Mouse (Mus musculus): Measurements from ENCODE around the gene Tmc4. TPM values are rescaled to one million over a fixed set of nuclear protein-coding genes. Genes with fewer than 3 reads are reported as not detected.
A peak's percentile ranks its signal among the peaks of the same experiment; 100 is the strongest.

Gene Tmc4
- polyA plus RNA-seq, 1 experiment, result 229 TPM

- no peaks in the 10 kb centered on the region for H3K27me3 ChIP-seq (ENCODE audit: control insufficient read depth, insufficient read depth, low read length)
- no peak overlapping the region for H3K27ac ChIP-seq (ENCODE audit: insufficient read depth, low read depth, low read length)
- peak overlapping the region; percentile 80 for H3K4me3 ChIP-seq (ENCODE audit: low read depth, low read length)
- peaks cover 10% of the 10 kb centered on the region; the same call in 1 of the 2 replicates for H3K36me3 ChIP-seq (ENCODE audit: control insufficient read depth, insufficient read depth, low read length)
- TF ChIP-seq CTCF (IDR thresholded peaks at IDR 0.05; ENCODE audit: extremely low read depth, insufficient read length, insufficient replicate concordance, low read depth, low read length), result no peak
- H3K4me1 ChIP-seq (ENCODE audit: control insufficient read depth, insufficient read depth, insufficient read length, low read length), result peaks cover 13% of the 10 kb centered on the region
- WGBS, result 45% methylated on average over 3 of the region's 3 CpGs
Measured at GRCm38 (mm10) chr7:3630478-3630815, 46.9 kb downstream of the Tmc4 start.

GRCm38 (mm10) chr7:3629543-3630477 is 47.5 kb downstream of the Tmc4 start, which contains the start of the genes Tfpt and Prpf31:
Gene Tfpt (minus strand): TSS chr7:3629929.
Gene Prpf31 (plus strand): TSS chr7:3629985.
- 1% methylated on average over 47 of the region's 47 CpGs for WGBS
- H3K36me3 ChIP-seq (ENCODE audit: control insufficient read depth, insufficient read depth, low read length), result peaks cover 5% of the 10 kb centered on the region; the same call in 1 of the 2 replicates
- no peaks in the 10 kb centered on the region for H3K27me3 ChIP-seq (ENCODE audit: control insufficient read depth, insufficient read depth, low read length)
- TF ChIP-seq POLR2A (IDR thresholded peaks at IDR 0.05; ENCODE audit: low read depth, low read length) (0 out of 2 replicates have a peak, but pooled peaks have one; percentile 35), CTCF (IDR thresholded peaks at IDR 0.05; ENCODE audit: extremely low read depth, insufficient read length, insufficient replicate concordance, low read depth, low read length) (no peak)
- H3K4me3 ChIP-seq (ENCODE audit: low read depth, low read length), result peak within 1 kb of the TSS; percentile 80
- peaks cover 13% of the 10 kb centered on the region for H3K4me1 ChIP-seq (ENCODE audit: control insufficient read depth, insufficient read depth, insufficient read length, low read length)
- peak within 1 kb of the TSS; percentile 90 for H3K27ac ChIP-seq (ENCODE audit: insufficient read depth, low read depth, low read length)

- no peak overlapping the region for H3K27ac ChIP-seq (ENCODE audit: insufficient read depth, low read depth, low read length)
- 35% methylated on average over 4 of the region's 4 CpGs for WGBS
- no peak for TF ChIP-seq CTCF (IDR thresholded peaks at IDR 0.05; ENCODE audit: extremely low read depth, insufficient read length, insufficient replicate concordance, low read depth, low read length)
- no peak for TF ChIP-seq POLR2A (IDR thresholded peaks at IDR 0.05; ENCODE audit: low read depth, low read length)
- peak overlapping the region; percentile 80 for H3K4me3 ChIP-seq (ENCODE audit: low read depth, low read length)
- peaks cover 5% of the 10 kb centered on the region for H3K36me3 ChIP-seq (ENCODE audit: control insufficient read depth, insufficient read depth, low read length)
- H3K27me3 ChIP-seq (ENCODE audit: control insufficient read depth, insufficient read depth, low read length), result no peaks in the 10 kb centered on the region
- H3K4me1 ChIP-seq (ENCODE audit: control insufficient read depth, insufficient read depth, insufficient read length, low read length), result peaks cover 13% of the 10 kb centered on the region
Measured at GRCm38 (mm10) chr7:3629030-3629429, 48.3 kb downstream of the Tmc4 start.

- TF ChIP-seq POLR2A (IDR thresholded peaks at IDR 0.05; ENCODE audit: low read depth, low read length) (peak; percentile 74), CTCF (IDR thresholded peaks at IDR 0.05; ENCODE audit: extremely low read depth, insufficient read length, insufficient replicate concordance, low read depth, low read length) (no peak)
- Histone ChIP-seq H3K27ac (ENCODE audit: insufficient read depth, low read depth, low read length) (peak within 1 kb of the TSS; percentile 50), H3K36me3 (ENCODE audit: control insufficient read depth, insufficient read depth, low read length) (peaks cover 14% of the 10 kb centered on the region; the same call in 1 of the 2 replicates), H3K4me1 (ENCODE audit: control insufficient read depth, insufficient read depth, insufficient read length, low read length) (no peaks in the 10 kb centered on the region), H3K27me3 (ENCODE audit: control insufficient read depth, insufficient read depth, low read length) (no peaks in the 10 kb centered on the region), H3K4me3 (ENCODE audit: low read depth, low read length) (peak within 1 kb of the TSS; percentile 75)
- WGBS, result under 1% methylated on average over 32 of the region's 32 CpGs
Measured at GRCm38 (mm10) chr7:3617242-3617995, 59.9 kb downstream of the Tmc4 start, which contains the start of gene Ndufa3. Gene Ndufa3 (plus strand): TSS chr7:3617373.

- no peak overlapping the region for H3K27ac ChIP-seq (ENCODE audit: insufficient read depth, low read depth, low read length)
- H3K4me3 ChIP-seq (ENCODE audit: low read depth, low read length), result no peak overlapping the region
- no peaks in the 10 kb centered on the region for H3K4me1 ChIP-seq (ENCODE audit: control insufficient read depth, insufficient read depth, insufficient read length, low read length)
- peaks cover 13% of the 10 kb centered on the region; the same call in 1 of the 2 replicates for H3K36me3 ChIP-seq (ENCODE audit: control insufficient read depth, insufficient read depth, low read length)
- 36% methylated on average over 6 of the region's 6 CpGs for WGBS
- no peaks in the 10 kb centered on the region for H3K27me3 ChIP-seq (ENCODE audit: control insufficient read depth, insufficient read depth, low read length)
- TF ChIP-seq POLR2A (IDR thresholded peaks at IDR 0.05; ENCODE audit: low read depth, low read length) (no peak), CTCF (IDR thresholded peaks at IDR 0.05; ENCODE audit: extremely low read depth, insufficient read length, insufficient replicate concordance, low read depth, low read length) (no peak)
Measured at GRCm38 (mm10) chr7:3616389-3617241, 60.7 kb downstream of the Tmc4 start.

GRCm38 (mm10) chr7:3616057-3616388 is 61.3 kb downstream of the Tmc4 start, which contains the start of gene Oscar:
Gene Oscar (minus strand): TSS chr7:3616157.
- TF ChIP-seq POLR2A (IDR thresholded peaks at IDR 0.05; ENCODE audit: low read depth, low read length), result no peak
- TF ChIP-seq CTCF (IDR thresholded peaks at IDR 0.05; ENCODE audit: extremely low read depth, insufficient read length, insufficient replicate concordance, low read depth, low read length), result no peak
- Histone ChIP-seq H3K27ac (ENCODE audit: insufficient read depth, low read depth, low read length) (no peak within 1 kb of the TSS), H3K27me3 (ENCODE audit: control insufficient read depth, insufficient read depth, low read length) (no peaks in the 10 kb centered on the region), H3K4me3 (ENCODE audit: low read depth, low read length) (no peak within 1 kb of the TSS), H3K4me1 (ENCODE audit: control insufficient read depth, insufficient read depth, insufficient read length, low read length) (peaks cover 2% of the 10 kb centered on the region; the same call in 1 of the 2 replicates), H3K36me3 (ENCODE audit: control insufficient read depth, insufficient read depth, low read length) (peaks cover 13% of the 10 kb centered on the region; the same call in 1 of the 2 replicates)
- 81% methylated on average over 4 of the region's 4 CpGs for WGBS

Other genes starting within 250 kb of the Tmc4 start
- gene Tarm1, start 174.9 kb downstream of the Tmc4 start, polyA plus RNA-seq (2012; rRNA removed), result not detected in 2 replicates
- 0.10 TPM in 1 of 2 replicates, not detected in the other for gene Oscar, start 61.4 kb downstream of the Tmc4 start, polyA plus RNA-seq (2012; rRNA removed)
- gene Ndufa3, start 60.2 kb downstream of the Tmc4 start, polyA plus RNA-seq (2012; rRNA removed), result 238 and 337 TPM in 2 replicates
- gene Tfpt, start 47.6 kb downstream of the Tmc4 start, polyA plus RNA-seq (2012; rRNA removed), result 2.2 and 6.9 TPM in 2 replicates
- 9.4 and 16.7 TPM in 2 replicates for gene Prpf31, start 47.6 kb downstream of the Tmc4 start, polyA plus RNA-seq (2012; rRNA removed)
- 48.3 and 88.2 TPM in 2 replicates for gene Cnot3, start 32.3 kb downstream of the Tmc4 start, polyA plus RNA-seq (2012; rRNA removed)
- 2.4 and 5.1 TPM in 2 replicates for gene Leng1, start 11.7 kb downstream of the Tmc4 start, polyA plus RNA-seq (2012; rRNA removed)
- 50.3 and 92.2 TPM in 2 replicates for gene Tsen34, start 15.3 kb upstream of the Tmc4 start, polyA plus RNA-seq (2012; rRNA removed)
- gene Mboat7, start 16.0 kb upstream of the Tmc4 start, polyA plus RNA-seq (2012; rRNA removed), result 33.0 and 59.6 TPM in 2 replicates
- 1,258 and 1,397 TPM in 2 replicates for gene Rps9, start 26.4 kb upstream of the Tmc4 start, polyA plus RNA-seq (2012; rRNA removed)
- gene Pirb, start 42.8 kb upstream of the Tmc4 start, polyA plus RNA-seq (2012; rRNA removed), result 4.7 and 5.2 TPM in 2 replicates
- 0.11 and 0.18 TPM in 2 replicates for gene Gm15448, start 148.1 kb upstream of the Tmc4 start, polyA plus RNA-seq (2012; rRNA removed)
- 0.41 and 0.83 TPM in 2 replicates for gene Pira2, start 167.5 kb upstream of the Tmc4 start, polyA plus RNA-seq (2012; rRNA removed)
- gene Gm14548, start 220.6 kb upstream of the Tmc4 start, polyA plus RNA-seq (2012; rRNA removed), result 0.11 and 0.57 TPM in 2 replicates
- 0.42 and 1.2 TPM in 2 replicates for gene Lilra6, start 237.9 kb upstream of the Tmc4 start, polyA plus RNA-seq (2012; rRNA removed)

Measured in small intestine, adult 2 months (tissue).